Mouse (Mus musculus) thymus, postnatal 14 days (tissue): Measurements from ENCODE around the gene A730049H05Rik.

Experiments
- DNase-seq: peaks from one replicate; pipeline ENCODE4 v3.0.0; 2021

The A730049H05Rik gene

GRCm38 (mm10) chr6:92816311-92816751 lies at the start of gene A730049H05Rik:
Gene A730049H05Rik, plus strand, starts transcription at chr6:92816478.
- DNase-seq: no peak

GRCm38 (mm10) chr6:92776356-92776755 lies 39.9 kb upstream of the A730049H05Rik start:
- DNase-seq: peak; percentile 31

GRCm38 (mm10) chr6:92779140-92779934 lies 36.9 kb upstream of the A730049H05Rik start:
- DNase-seq: no peak

GRCm38 (mm10) chr6:92779935-92780205 lies 36.4 kb upstream of the A730049H05Rik start:
- no peak for DNase-seq

- DNase-seq: no peak
Observed at GRCm38 (mm10) chr6:92781446-92781845, 34.8 kb upstream of the A730049H05Rik start.

- DNase-seq: peak; percentile 25
Observed at GRCm38 (mm10) chr6:92784782-92785181, 31.5 kb upstream of the A730049H05Rik start.

- no peak for DNase-seq
Observed at GRCm38 (mm10) chr6:92786701-92787375, 29.4 kb upstream of the A730049H05Rik start.

- peak; percentile 67 for DNase-seq
Observed at GRCm38 (mm10) chr6:92787376-92787712, 28.9 kb upstream of the A730049H05Rik start.

GRCm38 (mm10) chr6:92793804-92794203 lies 22.5 kb upstream of the A730049H05Rik start:
- DNase-seq: no peak

GRCm38 (mm10) chr6:92801462-92801861 lies 14.8 kb upstream of the A730049H05Rik start:
- DNase-seq: no peak

GRCm38 (mm10) chr6:92802421-92802820 lies 13.9 kb upstream of the A730049H05Rik start:
- DNase-seq: no peak

- DNase-seq: no peak
Observed at GRCm38 (mm10) chr6:92803213-92803612, 13.1 kb upstream of the A730049H05Rik start.

- DNase-seq: no peak
Observed at GRCm38 (mm10) chr6:92804254-92804971, 11.9 kb upstream of the A730049H05Rik start.

GRCm38 (mm10) chr6:92809818-92810217 lies 6.5 kb upstream of the A730049H05Rik start:
- DNase-seq: no peak

GRCm38 (mm10) chr6:92810628-92811027 lies 5.7 kb upstream of the A730049H05Rik start:
- no peak for DNase-seq

- no peak for DNase-seq
Observed at GRCm38 (mm10) chr6:92811566-92811965, 4.7 kb upstream of the A730049H05Rik start.

GRCm38 (mm10) chr6:92812702-92813370 lies 3.4 kb upstream of the A730049H05Rik start:
- DNase-seq: no peak

GRCm38 (mm10) chr6:92817661-92818060 lies 1.4 kb downstream of the A730049H05Rik start:
- no peak for DNase-seq

GRCm38 (mm10) chr6:92821606-92822005 lies 5.3 kb downstream of the A730049H05Rik start:
- no peak for DNase-seq

- no peak for DNase-seq
Observed at GRCm38 (mm10) chr6:92822006-92822405, 5.7 kb downstream of the A730049H05Rik start.

- no peak for DNase-seq
Observed at GRCm38 (mm10) chr6:92823991-92824390, 7.7 kb downstream of the A730049H05Rik start.

GRCm38 (mm10) chr6:92826561-92826960 lies 10.3 kb downstream of the A730049H05Rik start:
- no peak for DNase-seq

- no peak for DNase-seq
Observed at GRCm38 (mm10) chr6:92827360-92827759, 11.1 kb downstream of the A730049H05Rik start.
